Mouse (Mus musculus) heart, embryonic 14.5 days (tissue): ENCODE results near the gene Pik3ap1. TPM values are rescaled to one million over a fixed set of nuclear protein-coding genes. Genes with fewer than 3 reads are reported as not detected.

ENCODE experiments used
- ATAC-seq: fragments of 200-750 bp; cut with Nextera tagmentation; 2 replicates; pipeline ENCODE4 v1.8.0; 2017; ENCODE audit warnings: low read depth, moderate TSS enrichment; ENCODE audit not compliant: insufficient number of reproducible peaks, insufficient read depth, low FRiP score
- H3K27ac ChIP-seq, 2 experiments: fragments of 200-500 bp in 1 of 2; fragments of 300-500 bp in 1 of 2; sonication (generic) in 1 of 2; replicated peaks in 1 of 2; 2 replicates each; pipeline ENCODE4 v1.5.1; 2012 to 2014; ENCODE audit warnings: low read depth in 2 of 2, low read length in 2 of 2, control low read depth in 1 of 2, mild to moderate bottlenecking in 1 of 2, mixed read lengths in 1 of 2; ENCODE audit not compliant: control insufficient read depth in 1 of 2, insufficient read depth in 1 of 2
- H3K27me3 ChIP-seq: fragments of 300-500 bp; sonication (generic); 2 replicates; pipeline ENCODE4 v1.6.1; 2014; ENCODE audit warnings: mild to moderate bottlenecking, low read length, control low read depth; ENCODE audit not compliant: control insufficient read depth, insufficient read depth
- H3K36me3 ChIP-seq: fragments of 300-500 bp; sonication (generic); 2 replicates; pipeline ENCODE4 v1.6.1; 2014; ENCODE audit warnings: mild to moderate bottlenecking, control low read depth, low read length, mixed read lengths; ENCODE audit not compliant: control insufficient read depth, insufficient read depth
- H3K4me1 ChIP-seq, 2 experiments: fragments of 200-500 bp in 1 of 2; fragments of 300-500 bp in 1 of 2; sonication (generic) in 1 of 2; 2 replicates each; pipeline ENCODE4 v1.6.1; 2012 to 2014; ENCODE audit warnings: low read length in 2 of 2, control low read depth in 1 of 2, mixed read lengths in 1 of 2; ENCODE audit not compliant: control insufficient read depth in 2 of 2, insufficient read depth in 2 of 2
- H3K4me2 ChIP-seq: fragments of 300-500 bp; sonication (generic); 2 replicates; pipeline ENCODE4 v1.6.1; 2014; ENCODE audit warnings: mild to moderate bottlenecking, low read length
- H3K4me3 ChIP-seq, 2 experiments: fragments of 200-500 bp in 1 of 2; fragments of 300-500 bp in 1 of 2; sonication (generic) in 1 of 2; 2 replicates each; pipeline ENCODE4 v1.5.1; 2012 to 2014; ENCODE audit warnings: low read length in 2 of 2, mild to moderate bottlenecking in 2 of 2, control low read depth in 1 of 2, low read depth in 1 of 2, moderate library complexity in 1 of 2; ENCODE audit not compliant: control insufficient read depth in 1 of 2, insufficient read depth in 1 of 2
- H3K9ac ChIP-seq: fragments of 300-500 bp; sonication (generic); 2 replicates; pipeline ENCODE4 v1.6.1; 2014; ENCODE audit warnings: mild to moderate bottlenecking, low read length
- H3K9me3 ChIP-seq: fragments of 300-500 bp; sonication (generic); 2 replicates; pipeline ENCODE4 v1.6.1; 2016; ENCODE audit warnings: low read length, control low read depth; ENCODE audit not compliant: control insufficient read depth
- WGBS: fragments of 180-500 bp; shearing (Covaris S2); extraction: QIAGEN DNeasy Blood & Tissue Kit; methylation state at CpG from one replicate; pipeline ENCODE4 v1.1.7; 2014; 5-methylcytosine and 5-hydroxymethylcytosine counted together
- polyA plus RNA-seq: library from polyadenylated mRNA; unstranded; fragments of >200 nt; fragmentation: Nextera tagmentation; extraction: Ambion mirVana; gene quantifications from 2 replicates; pipeline ENCODE4 v1.2.1, GENCODE M21; 2014

The Pik3ap1 gene
- polyA plus RNA-seq, 1 experiment from 2014 or later = 1.3 TPM

GRCm38 (mm10) chr19:41354287-41354951 lies 30.5 kb downstream of the Pik3ap1 start:
- Histone ChIP-seq H3K27me3 (no peaks in the 10 kb centered on the region), H3K9ac (no peak overlapping the region), H3K27ac (no peak overlapping the region), H3K36me3 (no peaks in the 10 kb centered on the region), H3K9me3 (no peaks in the 10 kb centered on the region), H3K4me1 (no peaks in the 10 kb centered on the region), H3K4me2 (no peak overlapping the region), H3K4me3 (no peak overlapping the region)
- ATAC-seq = no peak
- 80% methylated on average over 17 of the region's 17 CpGs for WGBS

- H3K9ac ChIP-seq = no peak overlapping the region
- peaks cover 0 to 4% of the 10 kb centered on the region in 2 experiments; a peak in 2 of 4 replicates for H3K4me1 ChIP-seq
- no peaks in the 10 kb centered on the region for H3K36me3 ChIP-seq
- no peak overlapping the region for H3K4me3 ChIP-seq
- H3K4me2 ChIP-seq = no peak overlapping the region
- WGBS = 83% methylated on average over 3 of the region's 3 CpGs
- no peak for ATAC-seq
- H3K27ac ChIP-seq = no peak overlapping the region
- H3K9me3 ChIP-seq = no peaks in the 10 kb centered on the region
- no peaks in the 10 kb centered on the region for H3K27me3 ChIP-seq
Measured at GRCm38 (mm10) chr19:41349624-41350023, 35.3 kb downstream of the Pik3ap1 start.

GRCm38 (mm10) chr19:41348161-41348560 lies 36.7 kb downstream of the Pik3ap1 start:
- H3K36me3 ChIP-seq = no peaks in the 10 kb centered on the region
- 87% methylated on average over 3 of the region's 3 CpGs for WGBS
- peaks cover 0 to 4% of the 10 kb centered on the region in 2 experiments; a peak in 2 of 4 replicates for H3K4me1 ChIP-seq
- ATAC-seq = no peak
- H3K9me3 ChIP-seq = no peaks in the 10 kb centered on the region
- no peaks in the 10 kb centered on the region for H3K27me3 ChIP-seq
- no peak overlapping the region for H3K4me2 ChIP-seq
- no peak overlapping the region for H3K9ac ChIP-seq
- H3K4me3 ChIP-seq = no peak overlapping the region
- no peak overlapping the region for H3K27ac ChIP-seq

- H3K9ac ChIP-seq = no peak overlapping the region
- no peaks in the 10 kb centered on the region for H3K27me3 ChIP-seq
- H3K36me3 ChIP-seq = no peaks in the 10 kb centered on the region
- peaks cover 0 to 4% of the 10 kb centered on the region in 2 experiments; a peak in 2 of 4 replicates for H3K4me1 ChIP-seq
- ATAC-seq = no peak
- WGBS = 62% methylated on average over 4 of the region's 4 CpGs
- no peak overlapping the region for H3K27ac ChIP-seq
- no peak overlapping the region for H3K4me2 ChIP-seq
- no peak overlapping the region for H3K4me3 ChIP-seq
- H3K9me3 ChIP-seq = no peaks in the 10 kb centered on the region
Measured at GRCm38 (mm10) chr19:41347326-41347725, 37.6 kb downstream of the Pik3ap1 start.

GRCm38 (mm10) chr19:41346099-41346850 lies 38.6 kb downstream of the Pik3ap1 start:
- no peak overlapping the region for H3K9ac ChIP-seq
- WGBS = 61% methylated on average over 11 of the region's 11 CpGs
- H3K4me1 ChIP-seq = peaks cover 0 to 4% of the 10 kb centered on the region in 2 experiments; a peak in 2 of 4 replicates
- H3K27ac ChIP-seq = no peak overlapping the region
- H3K27me3 ChIP-seq = no peaks in the 10 kb centered on the region
- ATAC-seq = no peak
- H3K36me3 ChIP-seq = no peaks in the 10 kb centered on the region
- no peak overlapping the region for H3K4me3 ChIP-seq
- no peak overlapping the region for H3K4me2 ChIP-seq
- no peaks in the 10 kb centered on the region for H3K9me3 ChIP-seq

- peaks cover 0 to 4% of the 10 kb centered on the region in 2 experiments; a peak in 2 of 4 replicates for H3K4me1 ChIP-seq
- H3K9ac ChIP-seq = no peak overlapping the region
- peak overlapping the region in 1 of 2 experiments; percentile 16; a peak in 1 of 4 replicates for H3K27ac ChIP-seq
- H3K27me3 ChIP-seq = no peaks in the 10 kb centered on the region
- H3K4me2 ChIP-seq = peak overlapping the region; percentile 11
- 60% methylated on average over 11 of the region's 11 CpGs for WGBS
- no peak for ATAC-seq
- H3K9me3 ChIP-seq = no peaks in the 10 kb centered on the region
- H3K4me3 ChIP-seq = no peak overlapping the region
- no peaks in the 10 kb centered on the region for H3K36me3 ChIP-seq
Measured at GRCm38 (mm10) chr19:41345028-41345741, 39.7 kb downstream of the Pik3ap1 start.

GRCm38 (mm10) chr19:41344666-41345027 lies 40.3 kb downstream of the Pik3ap1 start:
- no peaks in the 10 kb centered on the region for H3K9me3 ChIP-seq
- 91% methylated on average over 8 of the region's 8 CpGs for WGBS
- no peaks in the 10 kb centered on the region for H3K27me3 ChIP-seq
- no peak overlapping the region for H3K9ac ChIP-seq
- no peaks in the 10 kb centered on the region for H3K36me3 ChIP-seq
- peaks cover 0 to 4% of the 10 kb centered on the region in 2 experiments; a peak in 2 of 4 replicates for H3K4me1 ChIP-seq
- no peak for ATAC-seq
- no peak overlapping the region for H3K4me3 ChIP-seq
- no peak overlapping the region for H3K4me2 ChIP-seq
- no peak overlapping the region for H3K27ac ChIP-seq
